8 mouse cellular contexts compared by ENCODE assay signal in genomic region chr3:102159423-102160325, GRCm38 (mm10). TPM values are rescaled to one million over a fixed set of nuclear protein-coding genes. Genes with fewer than 3 reads are reported as not detected.
DNase-seq lines count a peak whose midpoint lies in the region; ATAC-seq lines count a peak whose summit lies in the region.
"Had no signal": no experiment of that assay in that cellular context is flagged by ENCODE, and none has a peak within 500 bp of the region (broad histone marks: within the 10 kb centered on the region; RNA-seq: fewer than 3 reads in every experiment).

No protein-coding gene starts in this region.

- H3K9me3 ChIP-seq in embryonic facial prominence, embryonic 13.5 days, result no peaks in the 10 kb centered on the region
- H3K9me3 ChIP-seq in intestine, embryonic 15.5 days, result no peaks in the 10 kb centered on the region

- H3K27me3 ChIP-seq in embryonic facial prominence, embryonic 13.5 days, result no peaks in the 10 kb centered on the region
- H3K27me3 ChIP-seq in intestine, embryonic 15.5 days (replicated peaks), result no peaks in the 10 kb centered on the region

- H3K4me3 ChIP-seq in embryonic facial prominence, embryonic 13.5 days, result no peak overlapping the region
- no peak overlapping the region for H3K4me3 ChIP-seq in intestine, embryonic 15.5 days (replicated peaks)

- peaks cover 50% of the 10 kb centered on the region for H3K36me3 ChIP-seq in embryonic facial prominence, embryonic 13.5 days
- H3K36me3 ChIP-seq in intestine, embryonic 15.5 days, result peaks cover 27% of the 10 kb centered on the region

- H3K4me1 ChIP-seq in embryonic facial prominence, embryonic 13.5 days, result peaks cover 23% of the 10 kb centered on the region
- H3K4me1 ChIP-seq in intestine, embryonic 15.5 days (replicated peaks), result 0 out of 2 replicates have a peak, but pooled peaks cover 5% of the 10 kb centered on the region

- WGBS in embryonic facial prominence, embryonic 13.5 days, result 58% methylated on average over 14 of the region's 14 CpGs
- 67% methylated on average over 14 of the region's 14 CpGs for WGBS in intestine, embryonic 15.5 days

- peak; percentile 20; the same call in 1 of the 2 replicates for ATAC-seq in embryonic facial prominence, embryonic 13.5 days (ENCODE audit: insufficient number of reproducible peaks, insufficient read depth, low FRiP score, low TSS enrichment, low read depth)
- peak; percentile 73 for ATAC-seq in intestine, embryonic 15.5 days

- H3K27ac ChIP-seq in embryonic facial prominence, embryonic 13.5 days, result 0 out of 2 replicates have a peak overlapping the region, but pooled peaks have one; percentile 2
- H3K27ac ChIP-seq in intestine, embryonic 15.5 days, result peak overlapping the region; percentile 14; the same call in 1 of the 2 replicates
- H3K27ac ChIP-seq: macrophage had no signal

- no peak overlapping the region for H3K4me2 ChIP-seq in embryonic facial prominence, embryonic 13.5 days
- no peak overlapping the region for H3K4me2 ChIP-seq in intestine, embryonic 15.5 days (replicated peaks)

- DNase-seq in ovary, postnatal 14 days (ENCODE audit: low spot score), result peak; percentile 63
- no peak for DNase-seq in ovary, postnatal 10 days (ENCODE audit: low spot score)
- DNase-seq in lung, postnatal 25 days (ENCODE audit: low spot score), result peak; percentile 66
- no peak for DNase-seq in layer of hippocampus, adult 8-10 months (ENCODE audit: low spot score in 2 of 2)
- no peak for DNase-seq in spleen, postnatal 10 days (ENCODE audit: low spot score in 2 of 2)

- H3K9ac ChIP-seq in embryonic facial prominence, embryonic 13.5 days, result no peak overlapping the region
- no peak overlapping the region for H3K9ac ChIP-seq in intestine, embryonic 15.5 days

RNA-seq across cellular contexts. Expression of gene Vangl1, which starts 44.8 kb away (rescaled TPM):
- polyA plus RNA-seq in embryonic facial prominence, embryonic 13.5 days (2015; fragmentation: Nextera tagmentation; extraction: Ambion mirVana), result 13.9 and 15.4 TPM in 2 replicates
- 15.1 and 17.4 TPM in 2 replicates for polyA plus RNA-seq in intestine, embryonic 15.5 days (2015; fragmentation: Nextera tagmentation; extraction: Ambion mirVana)
- 1 to 10 TPM; 5.1 to 8.7 (median 5.4) TPM for total RNA-seq in layer of hippocampus, adult 8-10 months (2022)

Comparison
In these comparisons a context has a peak if more than half of its experiments do, and no peak if none do; other contexts are left out.
1. DNase-seq: peak in ovary, postnatal 14 days (single experiment) and lung, postnatal 25 days (single experiment); none in ovary, postnatal 10 days (single experiment), layer of hippocampus, adult 8-10 months (0 of 2) and spleen, postnatal 10 days (0 of 2).